Mouse (Mus musculus) embryonic facial prominence, embryonic 13.5 days (tissue): ENCODE measurements around the gene Mcam. TPM values are rescaled to one million over a fixed set of nuclear protein-coding genes. Genes with fewer than 3 reads are reported as not detected.

Experiments
- ATAC-seq: fragments of 200-750 bp; cut with Nextera tagmentation; 2 replicates; pipeline ENCODE4 v1.8.0; 2017; ENCODE audit warnings: low read depth; ENCODE audit not compliant: insufficient number of reproducible peaks, insufficient read depth, low FRiP score, low TSS enrichment
- H3K27ac ChIP-seq: fragments of 300-500 bp; sonication (generic); 2 replicates; pipeline ENCODE4 v1.5.1; 2015; ENCODE audit warnings: moderate library complexity, mild to moderate bottlenecking, inconsistent platforms
- H3K27me3 ChIP-seq: fragments of 300-500 bp; sonication (generic); 2 replicates; pipeline ENCODE4 v1.6.1; 2015; ENCODE audit warnings: mild to moderate bottlenecking, inconsistent platforms
- H3K36me3 ChIP-seq: fragments of 300-500 bp; sonication (generic); 2 replicates; pipeline ENCODE4 v1.6.1; 2015; ENCODE audit warnings: mild to moderate bottlenecking, inconsistent platforms
- H3K4me1 ChIP-seq: fragments of 300-500 bp; sonication (generic); 2 replicates; pipeline ENCODE4 v1.6.1; 2015; ENCODE audit warnings: inconsistent platforms
- H3K4me2 ChIP-seq: fragments of 300-500 bp; sonication (generic); 2 replicates; pipeline ENCODE4 v1.6.1; 2015; ENCODE audit warnings: moderate library complexity, mild to moderate bottlenecking, inconsistent platforms
- H3K4me3 ChIP-seq: fragments of 300-500 bp; sonication (generic); 2 replicates; pipeline ENCODE4 v1.5.1; 2015; ENCODE audit warnings: mild to moderate bottlenecking, inconsistent platforms
- H3K9ac ChIP-seq: fragments of 300-500 bp; sonication (generic); 2 replicates; pipeline ENCODE4 v1.6.1; 2015; ENCODE audit warnings: mild to moderate bottlenecking, inconsistent platforms
- H3K9me3 ChIP-seq: fragments of 300-500 bp; sonication (generic); 2 replicates; pipeline ENCODE4 v1.6.1; 2016; ENCODE audit warnings: inconsistent platforms
- WGBS: fragments of 180-500 bp; shearing (Covaris S2); methylation state at CpG from one replicate; pipeline ENCODE4 v1.1.7; 2015; ENCODE audit warnings: mixed read lengths; 5-methylcytosine and 5-hydroxymethylcytosine counted together
- polyA plus RNA-seq: library from polyadenylated mRNA; unstranded; fragments of >200 nt; fragmentation: Nextera tagmentation; extraction: Ambion mirVana; gene quantifications from 2 replicates; pipeline ENCODE4 v1.2.1, GENCODE M21; 2015

Gene Mcam
- polyA plus RNA-seq, 1 experiment from 2014 or later = 25.6 TPM

- Histone ChIP-seq H3K4me2 (no peak overlapping the region), H3K27ac (no peak overlapping the region), H3K9ac (no peak overlapping the region), H3K27me3 (no peaks in the 10 kb centered on the region), H3K4me1 (no peaks in the 10 kb centered on the region), H3K4me3 (no peak overlapping the region), H3K36me3 (peaks cover 21% of the 10 kb centered on the region; the same call in 1 of the 2 replicates), H3K9me3 (no peaks in the 10 kb centered on the region)
- ATAC-seq = no peak
- WGBS = 90% methylated on average over 5 of the region's 5 CpGs
These were observed 47.3 kb downstream of the Mcam start for GRCm38 (mm10) chr9:44181537-44181936.

- WGBS = 98% methylated on average over 3 of the region's 3 CpGs
- H3K4me2 ChIP-seq = no peak overlapping the region
- no peaks in the 10 kb centered on the region for H3K4me1 ChIP-seq
- peaks cover 21% of the 10 kb centered on the region; the same call in 1 of the 2 replicates for H3K36me3 ChIP-seq
- no peak for ATAC-seq
- H3K27me3 ChIP-seq = no peaks in the 10 kb centered on the region
- no peak overlapping the region for H3K9ac ChIP-seq
- H3K4me3 ChIP-seq = no peak overlapping the region
- no peak overlapping the region for H3K27ac ChIP-seq
- no peaks in the 10 kb centered on the region for H3K9me3 ChIP-seq
These were observed 48.0 kb downstream of the Mcam start for GRCm38 (mm10) chr9:44182260-44182659.

- Histone ChIP-seq H3K27me3 (no peaks in the 10 kb centered on the region), H3K9ac (no peak overlapping the region), H3K4me2 (0 out of 2 replicates have a peak overlapping the region, but pooled peaks have one; percentile 7), H3K36me3 (peaks cover 7% of the 10 kb centered on the region; the same call in 1 of the 2 replicates), H3K27ac (no peak overlapping the region), H3K4me1 (peaks cover 4% of the 10 kb centered on the region), H3K4me3 (no peak overlapping the region), H3K9me3 (no peaks in the 10 kb centered on the region)
- ATAC-seq = no peak
- 58% methylated on average over 12 of the region's 12 CpGs for WGBS
These were observed 54.0 kb downstream of the Mcam start for GRCm38 (mm10) chr9:44188223-44188622.

- Histone ChIP-seq H3K27ac (no peak overlapping the region), H3K4me2 (no peak overlapping the region), H3K36me3 (peaks cover 17% of the 10 kb centered on the region), H3K9ac (no peak overlapping the region), H3K9me3 (no peaks in the 10 kb centered on the region), H3K27me3 (no peaks in the 10 kb centered on the region), H3K4me3 (no peak overlapping the region), H3K4me1 (peaks cover 4% of the 10 kb centered on the region)
- 56% methylated on average over 3 of the region's 3 CpGs for WGBS
- no peak for ATAC-seq
These were observed 56.9 kb downstream of the Mcam start for GRCm38 (mm10) chr9:44191166-44191565.

GRCm38 (mm10) chr9:44192312-44192711, 58.0 kb downstream of the Mcam start:
- no peaks in the 10 kb centered on the region for H3K27me3 ChIP-seq
- no peak overlapping the region for H3K4me2 ChIP-seq
- ATAC-seq = no peak
- H3K36me3 ChIP-seq = peaks cover 17% of the 10 kb centered on the region
- H3K4me3 ChIP-seq = no peak overlapping the region
- H3K9ac ChIP-seq = no peak overlapping the region
- H3K9me3 ChIP-seq = no peaks in the 10 kb centered on the region
- H3K4me1 ChIP-seq = peaks cover 4% of the 10 kb centered on the region
- H3K27ac ChIP-seq = no peak overlapping the region
- WGBS = 90% methylated on average over 3 of the region's 3 CpGs

Other genes starting within 250 kb of the Mcam start
- 4.3 and 5.6 TPM in 2 replicates for gene Thy1, start 91.1 kb upstream of the Mcam start, polyA plus RNA-seq
- gene Usp2, start 67.4 kb upstream of the Mcam start, polyA plus RNA-seq = 14.6 and 15.2 TPM in 2 replicates
- 0.21 and 0.39 TPM in 2 replicates for gene Mfrp, start 32.7 kb upstream of the Mcam start, polyA plus RNA-seq
- gene C1qtnf5, start 27.2 kb upstream of the Mcam start, polyA plus RNA-seq = 1.5 and 2.8 TPM in 2 replicates
- 0.30 and 0.48 TPM in 2 replicates for gene Gm49380, start 21.0 kb upstream of the Mcam start, polyA plus RNA-seq
- 73.3 and 80.1 TPM in 2 replicates for gene Rnf26, start 21.0 kb upstream of the Mcam start, polyA plus RNA-seq
- gene Cbl, start 99.6 kb downstream of the Mcam start, polyA plus RNA-seq = 17.3 and 19.5 TPM in 2 replicates
- not detected in 2 replicates for gene Ccdc153, start 106.2 kb downstream of the Mcam start, polyA plus RNA-seq
- 0.37 TPM in 1 of 2 replicates, not detected in the other for gene Pdzd3, start 117.0 kb downstream of the Mcam start, polyA plus RNA-seq
- 8.2 and 9.8 TPM in 2 replicates for gene Nlrx1, start 134.1 kb downstream of the Mcam start, polyA plus RNA-seq
- 6.1 and 6.5 TPM in 2 replicates for gene Abcg4, start 154.1 kb downstream of the Mcam start, polyA plus RNA-seq
- 27.9 and 30.6 TPM in 2 replicates for gene Hinfp, start 171.2 kb downstream of the Mcam start, polyA plus RNA-seq
- gene C2cd2l, start 185.8 kb downstream of the Mcam start, polyA plus RNA-seq = 8.3 TPM in 2 replicates
- 38.4 and 40.5 TPM in 2 replicates for gene Dpagt1, start 191.6 kb downstream of the Mcam start, polyA plus RNA-seq
- 365 and 385 TPM in 2 replicates for gene H2afx, start 200.2 kb downstream of the Mcam start, polyA plus RNA-seq
- gene Hmbs, start 209.8 kb downstream of the Mcam start, polyA plus RNA-seq = 114 and 119 TPM in 2 replicates
- gene Vps11, start 227.2 kb downstream of the Mcam start, polyA plus RNA-seq = 27.7 and 28.2 TPM in 2 replicates
- gene Hyou1, start 245.0 kb downstream of the Mcam start, polyA plus RNA-seq = 30.8 and 31.6 TPM in 2 replicates